Mouse (Mus musculus) C2C12 (cell line): ENCODE results near the gene C1qtnf2. TPM values are rescaled to one million over a fixed set of nuclear protein-coding genes. Genes with fewer than 3 reads are reported as not detected.

Experiments used
- H3K27me3 ChIP-seq: one replicate; pipeline ENCODE4 v1.6.1; 2011; ENCODE audit not compliant: control insufficient read depth, insufficient read depth, insufficient read length
- H3K36me3 ChIP-seq: one replicate; pipeline ENCODE4 v1.6.1; 2011; ENCODE audit not compliant: control insufficient read depth, insufficient read depth
- H3K4me3 ChIP-seq: one replicate; pipeline ENCODE4 v1.5.1; 2011; ENCODE audit warnings: mild to moderate bottlenecking, control low read depth; ENCODE audit not compliant: poor library complexity, insufficient read depth, severe bottlenecking
- H3K79me2 ChIP-seq: one replicate; pipeline ENCODE4 v1.6.1; 2011; ENCODE audit not compliant: control insufficient read depth, insufficient read depth
- H3K79me3 ChIP-seq: one replicate; pipeline ENCODE4 v1.6.1; 2011; ENCODE audit warnings: low read depth, control low read depth
- H3ac ChIP-seq: one replicate; pipeline ENCODE3; 2011; ENCODE audit warnings: low read depth; ENCODE audit not compliant: control insufficient read depth, insufficient read length
- CEBPB ChIP-seq: IDR thresholded peaks from one replicate; pipeline ENCODE4 v1.6.1; 2011; ENCODE audit warnings: low read depth, mild to moderate bottlenecking, control low read depth, moderate library complexity
- CTCF ChIP-seq: IDR thresholded peaks from one replicate; pipeline ENCODE4 v1.5.1; 2011; ENCODE audit not compliant: control insufficient read depth, insufficient read depth, insufficient read length
- FOSL1 ChIP-seq: IDR thresholded peaks from one replicate; pipeline ENCODE4 v1.8.0; 2011; ENCODE audit warnings: mild to moderate bottlenecking, low read length; ENCODE audit not compliant: poor library complexity, insufficient read depth, severe bottlenecking
- MAX ChIP-seq: IDR thresholded peaks from one replicate; pipeline ENCODE4 v1.6.1; 2011; ENCODE audit warnings: mild to moderate bottlenecking, control low read depth
- MYOD1 ChIP-seq: IDR thresholded peaks from one replicate; pipeline ENCODE4 v1.6.1; 2011; ENCODE audit warnings: low read depth; ENCODE audit not compliant: control insufficient read depth, insufficient read length
- MYOG ChIP-seq: IDR thresholded peaks from one replicate; pipeline ENCODE4 v1.6.1; 2011; ENCODE audit not compliant: control insufficient read depth, insufficient read length; ENCODE audit errors: extremely low read depth
- USF1 ChIP-seq: IDR thresholded peaks from one replicate; pipeline ENCODE4 v1.6.1; 2011; ENCODE audit warnings: low read depth, mild to moderate bottlenecking, control low read depth, moderate library complexity
- polyA plus RNA-seq: library from polyadenylated mRNA; unstranded; fragments of >200 nt; fragmentation: generic; extraction: Trizol; gene quantifications from one replicate; pipeline ENCODE4 v1.2.1, GENCODE M21; 2012; ENCODE audit warnings: missing spikeins

C1qtnf2 gene
- polyA plus RNA-seq, 1 experiment: 0.09 TPM

DNA sequence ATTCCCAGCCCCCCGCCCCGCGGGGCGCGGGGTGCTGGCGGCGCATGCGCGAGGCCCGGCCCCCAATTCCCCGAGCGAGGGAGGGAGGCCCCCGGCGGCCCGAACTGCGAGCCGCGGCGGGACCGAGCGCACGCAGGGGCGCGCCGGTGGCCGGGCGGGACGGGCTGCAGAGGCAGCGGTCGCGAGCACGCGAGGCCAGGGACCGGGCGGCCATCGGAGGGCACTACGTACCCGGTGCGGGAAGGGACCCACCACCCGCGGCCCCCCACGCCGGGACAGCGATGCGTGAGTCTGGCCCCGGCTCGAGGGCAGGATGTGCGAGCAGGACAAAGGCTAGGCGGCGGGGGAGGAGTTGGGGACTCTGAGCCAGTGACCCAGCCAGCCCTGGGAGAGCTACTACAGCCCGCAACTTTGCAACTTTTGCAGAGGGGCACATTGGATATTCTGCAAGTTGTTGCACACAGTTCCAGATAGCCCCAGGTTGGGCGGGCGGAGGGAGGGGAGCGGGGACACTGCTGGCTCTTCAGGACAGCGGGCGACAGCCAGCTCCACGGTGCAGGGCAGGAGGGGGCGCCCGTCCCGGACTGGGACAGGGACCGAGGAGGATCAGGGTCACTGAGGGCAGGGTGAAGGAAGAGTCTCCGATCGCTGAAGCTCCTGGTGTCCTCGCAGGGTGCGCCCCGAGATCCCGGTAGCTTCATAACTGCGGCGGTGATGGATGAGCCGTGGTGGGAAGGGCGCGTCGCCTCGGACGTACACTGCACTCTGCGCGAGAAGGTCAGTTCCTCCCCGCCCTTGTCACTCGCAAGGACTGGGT is 54.8 kb downstream of the C1qtnf2 start, which contains the start of gene Ccnjl:
Gene Ccnjl (plus strand): TSS at position 102 of the 817 bp plus-strand sequence.
- H3K27me3 ChIP-seq: peaks cover 22% of the 10 kb centered on the region
- no peaks in the 10 kb centered on the region for H3K79me2 ChIP-seq
- TF ChIP-seq CTCF: peak; percentile 8
- no peak for TF ChIP-seq MYOD1
- H3K79me3 ChIP-seq: no peaks in the 10 kb centered on the region
- H3ac ChIP-seq: peak within 1 kb of the TSS; percentile 31
- no peaks in the 10 kb centered on the region for H3K36me3 ChIP-seq
- H3K4me3 ChIP-seq: no peak within 1 kb of the TSS

DNA sequence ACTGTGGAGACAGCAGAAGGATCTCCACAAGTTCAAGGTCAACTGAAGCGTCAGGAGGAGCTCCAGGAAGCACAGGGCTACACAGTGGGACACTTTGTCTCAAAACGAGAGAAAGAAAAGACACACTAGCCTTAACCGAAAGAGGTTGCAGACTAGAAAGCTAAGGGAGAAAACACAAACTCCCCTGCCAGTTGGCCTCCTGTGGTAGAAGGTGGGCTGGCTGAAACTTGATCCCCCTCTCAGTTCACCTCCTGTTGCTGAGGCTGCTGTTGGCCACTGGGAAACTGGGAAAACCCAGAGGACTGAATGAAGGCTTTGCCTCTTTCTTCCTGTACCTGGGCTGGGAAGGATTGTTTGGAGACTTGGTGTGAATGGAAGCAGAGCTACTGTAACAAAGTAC is 56.0 kb downstream of the C1qtnf2 start:
- Histone ChIP-seq H3K27me3 (peaks cover 16% of the 10 kb centered on the region), H3K4me3 (no peak overlapping the region), H3K36me3 (no peaks in the 10 kb centered on the region), H3K79me3 (no peaks in the 10 kb centered on the region), H3K79me2 (no peaks in the 10 kb centered on the region), H3ac (no peak overlapping the region)
- TF ChIP-seq CEBPB (no peak), MYOG (no peak), MAX (no peak), FOSL1 (no peak), CTCF (no peak), USF1 (no peak), MYOD1 (no peak)

DNA sequence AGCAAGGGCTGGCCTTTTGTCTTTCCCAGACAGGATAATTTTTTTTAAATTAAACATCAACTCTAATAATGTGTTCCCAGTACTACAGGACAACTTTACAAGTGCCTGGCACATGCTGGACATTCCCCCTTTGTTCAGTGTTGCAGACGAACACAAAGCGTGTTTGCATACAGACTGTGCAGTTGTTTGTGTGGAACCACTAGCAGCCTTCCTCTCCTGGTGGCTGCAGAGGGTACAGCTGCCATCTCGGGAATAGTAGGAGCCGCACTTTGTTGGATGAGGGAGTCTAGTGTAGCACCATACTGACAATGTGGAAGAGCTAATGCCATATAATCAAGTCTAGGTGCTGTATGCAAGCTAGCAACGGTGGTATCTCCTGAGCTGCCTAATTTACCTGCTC is 57.5 kb downstream of the C1qtnf2 start:
- peaks cover 16% of the 10 kb centered on the region for H3K27me3 ChIP-seq
- no peak overlapping the region for H3K4me3 ChIP-seq
- TF ChIP-seq MYOG: no peak
- no peak for TF ChIP-seq MAX
- TF ChIP-seq CEBPB: no peak
- H3K36me3 ChIP-seq: no peaks in the 10 kb centered on the region
- no peaks in the 10 kb centered on the region for H3K79me3 ChIP-seq
- no peak overlapping the region for H3ac ChIP-seq
- no peaks in the 10 kb centered on the region for H3K79me2 ChIP-seq

DNA sequence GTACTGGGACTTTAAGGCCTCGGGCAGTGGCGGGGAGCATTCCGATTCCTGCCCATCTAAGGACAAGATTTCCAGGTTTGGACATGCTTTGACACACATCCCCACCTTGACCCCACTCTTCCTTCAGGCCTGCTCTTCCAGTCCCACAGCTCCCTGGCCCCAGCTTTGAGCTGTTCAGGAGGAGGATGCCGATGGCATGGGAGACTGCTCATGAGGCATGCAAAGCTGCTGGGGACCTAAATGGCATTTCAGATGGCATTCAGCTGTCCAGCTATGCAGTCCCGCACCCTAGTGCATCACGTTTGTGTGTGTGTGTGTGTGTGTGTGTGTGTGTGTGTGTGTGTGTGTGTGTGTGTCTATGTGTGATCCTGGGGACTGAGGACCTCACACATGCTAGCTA is 63.0 kb downstream of the C1qtnf2 start:
- Histone ChIP-seq H3K27me3 (peaks cover 4% of the 10 kb centered on the region), H3K36me3 (no peaks in the 10 kb centered on the region), H3ac (no peak overlapping the region), H3K79me3 (no peaks in the 10 kb centered on the region), H3K79me2 (no peaks in the 10 kb centered on the region), H3K4me3 (no peak overlapping the region)
- no peak for TF ChIP-seq CTCF
- TF ChIP-seq MAX: no peak
- TF ChIP-seq CEBPB: no peak
- no peak for TF ChIP-seq USF1
- no peak for TF ChIP-seq MYOG
- TF ChIP-seq MYOD1: no peak
- TF ChIP-seq FOSL1: no peak

DNA sequence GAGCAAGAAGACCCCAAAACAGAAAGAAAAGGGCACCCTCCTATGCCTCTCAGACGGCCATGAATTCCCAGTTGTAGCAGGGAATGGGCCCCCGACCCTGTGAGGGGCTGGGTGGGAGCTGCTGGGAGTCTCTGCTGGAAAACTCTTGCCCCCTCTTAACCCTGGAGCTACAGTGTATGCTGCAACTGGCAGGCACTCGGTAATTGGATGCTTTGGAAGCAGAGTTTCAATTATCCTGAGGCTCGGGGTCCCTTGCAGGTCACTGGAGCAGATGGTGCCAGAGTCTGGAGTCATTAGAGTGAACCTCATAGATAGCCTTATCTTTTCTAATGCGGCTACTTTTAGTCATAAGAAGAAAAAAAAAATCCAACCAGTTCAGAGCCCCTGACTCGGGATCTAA is 65.8 kb downstream of the C1qtnf2 start:
- no peaks in the 10 kb centered on the region for H3K79me2 ChIP-seq
- H3K4me3 ChIP-seq: no peak overlapping the region
- H3K79me3 ChIP-seq: no peaks in the 10 kb centered on the region
- no peaks in the 10 kb centered on the region for H3K36me3 ChIP-seq
- H3K27me3 ChIP-seq: peaks cover 4% of the 10 kb centered on the region
- no peak overlapping the region for H3ac ChIP-seq
- TF ChIP-seq MAX (no peak), CTCF (no peak), MYOD1 (no peak), FOSL1 (no peak), USF1 (no peak), CEBPB (no peak), MYOG (no peak)

Other genes with a start within 250 kb of the C1qtnf2 start
- 168 TPM for gene Pttg1, start 48.0 kb upstream of the C1qtnf2 start, polyA plus RNA-seq
- gene Slu7, start 40.5 kb upstream of the C1qtnf2 start, polyA plus RNA-seq: 11.0 TPM
- 0.11 TPM for gene Ccnjl, start 54.5 kb downstream of the C1qtnf2 start, polyA plus RNA-seq
- 0.04 TPM for gene 4933415A04Rik, start 112.8 kb downstream of the C1qtnf2 start, polyA plus RNA-seq
- not detected for gene Fabp6, start 127.3 kb downstream of the C1qtnf2 start, polyA plus RNA-seq
- 6.2 TPM for gene Pwwp2a, start 207.7 kb downstream of the C1qtnf2 start, polyA plus RNA-seq